Mouse (Mus musculus) CH12.LX (cell line): ENCODE data around the gene Soga1.

Experiments
- BHLHE40 ChIP-seq: IDR thresholded peaks from 2 replicates; pipeline ENCODE4 v1.6.1; 2011; ENCODE audit warnings: mild to moderate bottlenecking, low read depth, low read length, improper control_type of control experiment
- CHD1 ChIP-seq: IDR thresholded peaks from 2 replicates; pipeline ENCODE4 v1.6.1; 2012; ENCODE audit warnings: low read depth, low read length, improper control_type of control experiment, inconsistent platforms
- CHD2 ChIP-seq: IDR thresholded peaks from 2 replicates; pipeline ENCODE4 v1.6.1; 2011; ENCODE audit warnings: low read length, improper control_type of control experiment
- CTCF ChIP-seq, 2 experiments: IDR thresholded peaks in 1 of 2; conservative IDR thresholded peaks in 1 of 2; 2 replicates each; pipeline ENCODE4 v1.5.1; 2011 to 2012; ENCODE audit warnings: low read depth in 2 of 2, low read length in 2 of 2, improper control_type of control experiment in 1 of 2, inconsistent platforms in 1 of 2, mild to moderate bottlenecking in 1 of 2, moderate library complexity in 1 of 2
- EP300 ChIP-seq: IDR thresholded peaks from 2 replicates; pipeline ENCODE4 v1.6.1; 2011; ENCODE audit warnings: low read length, improper control_type of control experiment
- HCFC1 ChIP-seq: IDR thresholded peaks from 2 replicates; pipeline ENCODE4 v1.6.1; 2012; ENCODE audit warnings: low read depth, mild to moderate bottlenecking, inconsistent platforms, low read length, improper control_type of control experiment
- JUN ChIP-seq: IDR thresholded peaks from 2 replicates; pipeline ENCODE4 v1.6.1; 2011; ENCODE audit warnings: low read depth, mild to moderate bottlenecking, low read length, improper control_type of control experiment, moderate library complexity; ENCODE audit not compliant: insufficient read depth
- MAX ChIP-seq: IDR thresholded peaks from 2 replicates; pipeline ENCODE4 v1.6.1; 2011; ENCODE audit warnings: low read length, improper control_type of control experiment
- MEF2A ChIP-seq: IDR thresholded peaks from 2 replicates; pipeline ENCODE4 v1.6.1; 2014; ENCODE audit warnings: low read depth, mild to moderate bottlenecking, inconsistent platforms, low read length, improper control_type of control experiment, borderline replicate concordance
- PAX5 ChIP-seq: IDR thresholded peaks from 2 replicates; pipeline ENCODE4 v1.6.1; 2012; ENCODE audit warnings: low read length, inconsistent platforms, mixed read lengths
- POLR2A ChIP-seq: IDR thresholded peaks from 2 replicates; pipeline ENCODE4 v1.6.1; 2011; ENCODE audit warnings: low read depth, mild to moderate bottlenecking, improper control_type of control experiment, low read length
- POLR2AphosphoS2 ChIP-seq: IDR thresholded peaks from 2 replicates; pipeline ENCODE4 v1.6.1; 2011; ENCODE audit warnings: low read depth, low read length, improper control_type of control experiment
- USF2 ChIP-seq: conservative IDR thresholded peaks from 2 replicates; pipeline ENCODE4 v1.6.1; 2011; ENCODE audit warnings: low read depth, low read length, improper control_type of control experiment
- ZMIZ1 ChIP-seq: IDR thresholded peaks from 2 replicates; pipeline ENCODE4 v1.6.1; 2012; ENCODE audit warnings: low read depth, mild to moderate bottlenecking, inconsistent platforms, low read length, improper control_type of control experiment

GRCm38 (mm10) chr2:157075685-157076084 is 3.4 kb downstream of the Soga1 start:
- TF ChIP-seq POLR2AphosphoS2 (no peak), HCFC1 (no peak), POLR2A (no peak), CTCF (conservative IDR thresholded peaks at IDR 0.05 in 1 of 2, IDR thresholded peaks at IDR 0.05 in 1 of 2; ENCODE audit: low read depth in 2 of 2, low read length in 2 of 2) (no peak), USF2 (no peak), CHD2 (no peak), CHD1 (no peak), PAX5 (no peak), EP300 (no peak), ZMIZ1 (no peak), JUN (no peak), BHLHE40 (no peak), MEF2A (no peak), MAX (no peak)
